Mouse (Mus musculus): ENCODE results near the gene Eml2. TPM values are rescaled to one million over a fixed set of nuclear protein-coding genes. Genes with fewer than 3 reads are reported as not detected.

Eml2 gene
- total RNA-seq, 2 experiments from 2014 or later: 124 to 156 TPM

GRCm38 (mm10) chr7:19184758-19185157 lies 8.5 kb downstream of the Eml2 start:
- DNase-seq (ENCODE audit: low spot score in 2 of 2): no peak
- intact Hi-C loops (cut with DNase I): no loop called here

GRCm38 (mm10) chr7:19194676-19195075 lies 18.5 kb downstream of the Eml2 start:
- intact Hi-C loops (cut with DNase I): no loop called here
- DNase-seq (ENCODE audit: low spot score in 2 of 2): no peak

DNA sequence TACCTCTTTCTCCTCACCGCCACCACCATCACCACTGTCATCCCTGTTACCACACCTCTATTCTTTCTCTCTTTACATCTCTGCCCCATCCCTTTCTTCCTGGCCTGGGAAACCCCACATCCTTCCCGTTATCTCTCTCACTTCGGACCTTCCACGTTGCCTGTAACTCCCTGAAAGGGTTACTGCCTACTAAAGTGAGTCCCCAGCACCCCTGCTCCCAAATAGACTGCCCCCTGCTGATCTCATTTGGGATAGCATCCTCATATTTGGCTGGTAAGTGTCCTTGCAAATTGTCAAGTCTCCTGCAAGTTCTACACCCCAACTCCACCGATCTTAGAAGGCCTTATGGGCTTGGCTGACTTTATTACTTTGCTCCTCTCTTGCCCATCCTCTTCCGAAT lies 20.5 kb downstream of the Eml2 start:
- DNase-seq (ENCODE audit: low spot score in 2 of 2): peak in 1 of 2 experiments; percentile 33

DNA sequence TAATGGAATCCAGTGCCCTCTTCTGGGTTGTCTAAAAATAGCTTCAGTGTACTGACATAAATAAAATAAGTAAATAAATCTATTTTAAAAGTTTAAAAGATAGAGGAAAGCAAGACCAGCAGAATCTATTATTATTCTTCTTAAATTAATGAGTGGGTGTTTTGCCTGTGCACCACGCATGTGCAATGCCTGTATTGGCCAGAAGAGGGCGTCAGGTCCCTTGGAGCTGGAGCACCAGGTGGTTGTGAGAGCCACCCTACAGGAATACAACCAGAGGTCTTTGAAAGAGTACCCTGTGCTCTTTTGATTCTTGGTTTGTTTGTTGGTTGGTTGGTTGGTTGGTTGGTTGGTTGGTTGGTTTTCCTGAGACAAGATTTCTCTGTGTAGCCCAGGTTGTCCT lies 21.8 kb downstream of the Eml2 start:
- DNase-seq (ENCODE audit: low spot score in 2 of 2): no peak
- intact Hi-C loops (cut with DNase I): no loop called here

More for the DNA sequence above, 20.5 kb downstream of the Eml2 start:
- intact Hi-C loops (cut with DNase I): no loop called here

DNA sequence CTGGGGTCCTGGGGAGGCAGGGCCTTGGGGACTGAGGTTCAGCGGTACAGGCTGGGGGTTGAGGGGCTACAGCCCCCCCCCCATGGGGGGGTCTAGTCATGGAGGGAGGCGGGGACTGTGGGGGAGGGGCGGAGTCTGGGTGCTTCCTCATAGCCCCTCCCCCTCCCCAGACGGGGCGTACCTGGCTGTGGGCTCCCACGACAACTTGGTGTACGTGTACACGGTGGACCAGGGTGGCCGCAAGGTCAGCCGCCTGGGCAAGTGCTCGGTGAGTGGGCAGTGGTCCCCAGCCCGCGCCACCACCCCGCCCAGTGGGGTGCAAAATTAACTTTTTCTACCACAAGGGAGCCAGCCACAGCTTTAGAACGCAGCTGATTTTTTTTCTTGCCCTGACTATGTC lies 25.4 kb downstream of the Eml2 start:
- DNase-seq (ENCODE audit: low spot score in 2 of 2): no peak
- intact Hi-C loops (cut with DNase I): no loop called here

- DNase-seq (ENCODE audit: low spot score in 2 of 2): no peak
Observed at GRCm38 (mm10) chr7:19202065-19202850, 26.0 kb downstream of the Eml2 start.

GRCm38 (mm10) chr7:19208201-19208910 lies 32.1 kb downstream of the Eml2 start:
- intact Hi-C loops (cut with DNase I): no loop called here
- no peak for DNase-seq (ENCODE audit: low spot score in 2 of 2)

More at GRCm38 (mm10) chr7:19202065-19202850, 26.0 kb downstream of the Eml2 start:
- intact Hi-C loops (cut with DNase I): no loop called here

DNA sequence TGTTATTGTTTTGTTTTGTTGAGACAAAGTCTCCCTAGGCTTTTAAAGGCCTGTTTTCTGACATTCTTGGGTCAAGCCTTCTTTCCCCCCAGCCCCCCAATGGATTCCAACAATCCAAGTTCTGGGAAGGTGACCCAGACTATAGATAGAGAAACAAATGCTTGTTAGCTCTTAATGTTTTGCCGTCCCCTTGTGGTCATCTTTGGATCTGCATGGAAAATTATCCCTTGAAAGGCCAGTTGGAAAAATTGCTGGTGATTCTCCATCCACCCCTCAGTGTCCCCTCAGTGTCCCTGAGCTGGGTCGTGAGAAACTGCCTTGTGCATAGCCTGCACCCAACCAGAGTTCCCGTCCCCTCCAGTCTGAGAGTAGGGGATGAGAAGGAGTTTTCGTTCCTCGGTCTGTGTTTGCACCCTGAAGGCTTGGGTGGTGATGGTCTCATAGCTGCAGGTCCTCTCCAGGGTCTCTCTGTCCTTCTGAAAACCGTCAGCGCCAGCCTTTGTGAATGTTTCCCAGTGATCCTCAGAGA lies 32.8 kb downstream of the Eml2 start:
- intact Hi-C loops (cut with DNase I): no loop called here
- peak in 1 of 2 experiments; percentile 24 for DNase-seq (ENCODE audit: low spot score in 2 of 2)

- DNase-seq (ENCODE audit: low spot score in 2 of 2): no peak
- intact Hi-C loops (cut with DNase I): no loop called here
Observed at GRCm38 (mm10) chr7:19209494-19209893, 33.3 kb downstream of the Eml2 start.

DNA sequence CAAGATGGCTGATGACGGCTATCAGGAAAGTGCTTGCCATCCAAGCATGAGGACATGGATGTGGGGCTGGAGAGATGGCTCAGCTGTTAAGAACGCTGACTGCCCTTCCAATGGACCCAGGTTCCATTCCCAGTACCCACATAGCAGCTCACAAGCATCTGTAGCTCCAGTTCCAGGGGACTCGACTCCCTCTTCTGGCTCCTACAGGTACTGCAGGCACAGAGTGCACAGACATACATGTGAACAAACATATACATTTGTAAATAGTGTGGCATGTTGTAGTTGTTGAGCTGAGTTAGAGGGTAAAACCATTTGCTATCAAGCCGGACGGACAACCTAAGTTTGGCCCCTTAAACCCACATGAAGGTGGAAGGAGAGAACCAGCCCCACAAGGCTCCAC lies 33.8 kb downstream of the Eml2 start:
- intact Hi-C loops (cut with DNase I): no loop called here
- DNase-seq (ENCODE audit: low spot score in 2 of 2): no peak

GRCm38 (mm10) chr7:19211041-19211675 lies 34.9 kb downstream of the Eml2 start:
- intact Hi-C loops (cut with DNase I): no loop called here
- DNase-seq (ENCODE audit: low spot score in 2 of 2): no peak

DNA sequence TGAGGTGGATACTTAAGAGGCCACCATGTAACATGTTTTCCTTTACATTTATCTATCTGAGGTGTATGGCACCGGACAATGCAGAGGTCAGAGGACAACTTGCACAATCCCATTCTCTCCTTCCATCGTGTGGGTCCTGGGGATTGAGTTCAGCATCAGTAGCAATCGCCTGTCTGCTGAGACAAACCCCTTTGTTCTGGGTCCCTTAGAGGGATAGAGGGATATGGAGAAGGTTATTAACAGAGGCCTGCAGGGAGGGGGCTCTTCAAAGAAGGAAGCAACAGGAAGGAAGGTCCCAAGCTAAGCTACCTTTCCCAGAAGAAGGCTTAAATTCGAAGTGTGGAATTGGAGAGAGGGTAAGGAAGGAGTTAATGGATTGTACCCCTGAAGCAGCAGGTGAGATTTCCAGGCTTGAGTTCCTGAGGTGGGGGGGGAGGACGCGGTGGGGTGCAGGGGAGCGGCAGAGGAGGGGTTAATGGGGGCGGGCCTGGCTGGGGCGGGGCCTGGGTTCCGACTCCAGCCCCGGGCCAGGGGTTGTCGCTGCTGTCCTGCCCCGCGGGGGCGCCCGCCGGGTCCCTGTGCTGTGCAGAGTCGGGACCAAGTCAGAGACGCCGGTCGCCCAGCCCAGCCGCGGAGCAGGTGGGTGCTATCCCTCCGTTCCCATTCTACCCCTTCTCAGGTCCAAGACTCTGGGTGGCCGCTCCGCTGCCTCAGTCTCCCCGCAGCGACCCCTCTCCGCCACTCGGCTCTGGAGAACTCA lies 36.0 kb downstream of the Eml2 start, which contains the start of gene Gpr4:
Gpr4 (plus strand) TSS at position 543 of the 760 bp plus-strand sequence.
- intact Hi-C loops (cut with DNase I): no loop called here
- no peak for DNase-seq (ENCODE audit: low spot score in 2 of 2)

DNA sequence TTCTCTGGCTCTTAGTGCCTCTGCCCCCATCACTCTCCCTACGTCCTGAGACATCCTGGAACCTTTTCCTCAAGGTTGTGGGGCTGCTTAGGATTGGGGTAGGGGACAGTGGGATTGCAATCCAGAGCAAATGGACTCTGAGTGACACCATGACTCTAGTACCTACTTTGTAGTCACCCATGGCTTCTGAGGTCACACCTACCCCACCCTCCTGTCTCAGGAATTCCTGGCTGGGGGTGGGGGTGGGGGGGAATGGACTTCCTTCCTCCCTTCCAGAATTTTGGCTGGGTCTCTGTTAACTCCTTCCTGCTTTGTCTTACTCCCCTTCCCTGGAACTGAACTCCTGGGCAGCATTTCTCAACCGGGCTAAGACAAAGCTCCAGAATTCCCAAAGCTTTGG lies 37.2 kb downstream of the Eml2 start:
- intact Hi-C loops (cut with DNase I): no loop called here
- no peak for DNase-seq (ENCODE audit: low spot score in 2 of 2)

DNA sequence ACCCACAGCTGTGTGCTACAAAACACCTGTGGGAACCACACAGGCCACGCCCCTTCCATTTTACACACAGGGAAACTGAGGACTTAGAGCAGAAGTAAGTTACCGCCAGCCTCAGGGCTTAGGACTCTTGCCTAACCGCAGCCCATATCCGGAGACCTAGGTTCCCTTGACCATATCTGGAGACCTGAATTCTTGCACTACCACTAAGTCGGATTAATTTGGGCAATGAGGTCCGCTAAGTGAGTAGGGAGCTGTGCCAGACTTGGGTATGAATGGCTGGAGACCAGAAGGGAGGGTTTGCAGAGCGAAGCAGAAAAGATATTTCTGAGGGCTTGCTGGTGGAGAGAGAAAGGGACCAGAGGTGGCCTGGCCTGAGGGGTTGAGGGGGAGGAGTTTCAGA lies 38.1 kb downstream of the Eml2 start:
- no peak for DNase-seq (ENCODE audit: low spot score in 2 of 2)
- intact Hi-C loops (cut with DNase I): no loop called here

DNA sequence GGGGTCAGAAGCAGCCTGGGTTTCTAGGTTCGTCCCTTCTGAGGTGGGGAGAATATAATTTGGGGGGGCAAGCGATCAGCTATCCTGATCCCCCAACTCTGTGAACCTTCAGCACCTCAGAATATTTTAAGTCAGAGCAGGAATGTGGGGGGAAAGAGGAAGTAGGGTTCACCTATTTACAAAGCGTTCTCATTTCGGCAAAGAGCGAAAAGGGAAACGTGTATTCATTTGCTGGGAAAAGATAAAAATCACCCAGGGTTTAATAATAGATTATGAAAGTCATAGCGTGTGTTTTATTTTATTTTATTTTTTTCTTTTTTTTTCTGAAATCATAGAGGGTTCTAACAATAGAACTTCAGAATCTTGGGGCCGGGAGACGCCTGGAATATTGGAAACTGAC lies 38.7 kb downstream of the Eml2 start:
- intact Hi-C loops (cut with DNase I): no loop called here

GRCm38 (mm10) chr7:19217492-19217891 lies 41.3 kb downstream of the Eml2 start:
- no peak for DNase-seq (ENCODE audit: low spot score in 2 of 2)
- intact Hi-C loops (cut with DNase I): no loop called here

More for the DNA sequence above, 38.7 kb downstream of the Eml2 start:
- no peak for DNase-seq (ENCODE audit: low spot score in 2 of 2)

DNA sequence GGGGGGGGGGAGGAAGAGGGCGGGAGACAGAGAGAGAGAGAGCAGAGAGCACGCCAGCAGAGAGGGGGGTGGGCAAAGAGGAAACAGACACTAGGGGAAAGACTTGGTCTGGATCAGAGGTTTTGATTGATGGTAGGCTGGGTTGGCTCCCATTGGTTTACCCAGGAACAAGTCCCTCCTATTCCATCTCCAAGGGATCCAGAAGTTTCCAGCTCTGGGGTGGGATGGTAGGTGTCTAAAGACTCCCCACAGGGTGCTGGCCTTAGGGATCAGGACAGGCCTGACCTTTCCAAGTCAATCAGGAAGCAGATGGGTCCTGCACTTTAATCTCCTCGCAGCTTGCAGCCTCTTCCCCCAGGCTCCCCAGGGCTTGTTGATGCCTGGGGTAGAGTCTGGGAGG lies 41.7 kb downstream of the Eml2 start:
- intact Hi-C loops (cut with DNase I): no loop called here
- DNase-seq (ENCODE audit: low spot score in 2 of 2): no peak

GRCm38 (mm10) chr7:19220061-19220460 lies 43.8 kb downstream of the Eml2 start:
- no peak for DNase-seq (ENCODE audit: low spot score in 2 of 2)

DNA sequence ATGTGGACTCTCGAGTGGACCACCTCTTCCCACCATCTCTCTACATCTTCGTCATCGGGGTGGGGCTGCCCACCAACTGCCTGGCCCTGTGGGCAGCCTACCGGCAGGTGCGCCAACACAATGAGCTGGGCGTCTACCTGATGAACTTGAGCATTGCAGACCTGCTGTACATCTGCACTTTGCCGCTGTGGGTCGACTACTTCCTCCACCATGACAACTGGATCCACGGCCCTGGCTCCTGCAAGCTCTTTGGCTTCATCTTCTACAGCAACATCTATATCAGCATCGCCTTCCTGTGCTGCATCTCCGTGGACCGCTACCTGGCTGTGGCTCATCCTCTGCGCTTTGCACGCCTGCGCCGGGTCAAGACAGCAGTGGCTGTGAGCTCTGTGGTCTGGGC lies 46.0 kb downstream of the Eml2 start:
- no peak for DNase-seq (ENCODE audit: low spot score in 2 of 2)
- intact Hi-C loops (cut with DNase I): no loop called here

More at GRCm38 (mm10) chr7:19220061-19220460, 43.8 kb downstream of the Eml2 start:
- intact Hi-C loops (cut with DNase I): no loop called here

DNA sequence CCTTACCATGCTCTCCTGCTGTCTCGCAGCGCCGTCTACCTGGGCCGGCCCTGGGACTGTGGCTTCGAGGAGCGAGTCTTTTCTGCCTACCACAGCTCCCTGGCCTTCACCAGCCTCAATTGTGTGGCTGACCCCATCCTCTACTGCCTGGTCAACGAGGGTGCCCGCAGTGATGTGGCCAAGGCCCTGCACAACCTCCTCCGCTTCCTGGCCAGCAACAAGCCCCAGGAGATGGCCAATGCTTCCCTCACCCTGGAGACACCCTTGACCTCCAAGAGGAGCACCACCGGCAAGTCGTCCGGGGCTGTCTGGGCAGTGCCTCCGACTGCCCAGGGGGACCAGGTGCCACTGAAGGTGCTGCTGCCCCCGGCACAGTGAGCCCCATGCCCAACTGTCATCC lies 46.7 kb downstream of the Eml2 start:
- intact Hi-C loops (cut with DNase I): no loop called here
- DNase-seq (ENCODE audit: low spot score in 2 of 2): no peak

Measured in left cerebral cortex, postnatal 36 days (tissue).